Mouse (Mus musculus): ENCODE results near the gene Appl2.

- TF ChIP-seq CTCF (IDR thresholded peaks at IDR 0.05; ENCODE audit: low read depth, low read length) (no peak), POLR2A (IDR thresholded peaks at IDR 0.05; ENCODE audit: borderline replicate concordance, low read depth, low read length) (no peak)
These were observed 57.7 kb downstream of the Appl2 start for GRCm38 (mm10) chr10:83590801-83591200.
